Mouse (Mus musculus): ENCODE results near the gene Snx5. TPM values are rescaled to one million over a fixed set of nuclear protein-coding genes. Genes with fewer than 3 reads are reported as not detected.

The Snx5 gene
- polyA plus RNA-seq, 1 experiment from 2014 or later, result 83.9 TPM

Other genes with a start within 250 kb of the Snx5 start
- gene Banf2, start 237.8 kb downstream of the Snx5 start, polyA plus RNA-seq (2015; fragmentation: Nextera tagmentation; extraction: Ambion mirVana), result not detected in 2 replicates
- 14.0 and 14.3 TPM in 2 replicates for gene Mgme1, start 243 bp downstream of the Snx5 start, polyA plus RNA-seq (2015; fragmentation: Nextera tagmentation; extraction: Ambion mirVana)
- gene Ovol2, start 61.2 kb upstream of the Snx5 start, polyA plus RNA-seq (2015; fragmentation: Nextera tagmentation; extraction: Ambion mirVana), result not detected in 2 replicates
- 20.7 and 21.1 TPM in 2 replicates for gene Kat14, start 98.1 kb upstream of the Snx5 start, polyA plus RNA-seq (2015; fragmentation: Nextera tagmentation; extraction: Ambion mirVana)
- 2.8 and 4.4 TPM in 2 replicates for gene Pet117, start 98.1 kb upstream of the Snx5 start, polyA plus RNA-seq (2015; fragmentation: Nextera tagmentation; extraction: Ambion mirVana)

All from liver, embryonic 13.5 days (tissue).